Mouse (Mus musculus) heart, embryonic 15.5 days (tissue): ENCODE results near the gene Col1a1. TPM values are rescaled to one million over a fixed set of nuclear protein-coding genes. Genes with fewer than 3 reads are reported as not detected.

Experiments
- ATAC-seq: fragments of 200-750 bp; cut with Nextera tagmentation; replicated peaks from 2 replicates; pipeline ENCODE4 v1.8.0; 2017; ENCODE audit warnings: low read depth, moderate TSS enrichment; ENCODE audit not compliant: insufficient number of reproducible peaks, insufficient read depth, low FRiP score
- H3K27ac ChIP-seq: fragments of 300-500 bp; sonication (generic); 2 replicates; pipeline ENCODE4 v1.5.1; 2015; ENCODE audit warnings: mild to moderate bottlenecking, inconsistent platforms
- H3K27me3 ChIP-seq: fragments of 300-500 bp; sonication (generic); 2 replicates; pipeline ENCODE4 v1.6.1; 2015; ENCODE audit warnings: inconsistent platforms
- H3K36me3 ChIP-seq: fragments of 300-500 bp; sonication (generic); 2 replicates; pipeline ENCODE4 v1.6.1; 2015; ENCODE audit warnings: mild to moderate bottlenecking, inconsistent platforms
- H3K4me1 ChIP-seq: fragments of 300-500 bp; sonication (generic); replicated peaks from 2 replicates; pipeline ENCODE4 v1.6.1; 2015; ENCODE audit warnings: inconsistent platforms
- H3K4me2 ChIP-seq: fragments of 300-500 bp; sonication (generic); 2 replicates; pipeline ENCODE4 v1.6.1; 2015; ENCODE audit warnings: inconsistent platforms, mild to moderate bottlenecking, moderate library complexity
- H3K4me3 ChIP-seq: fragments of 300-500 bp; sonication (generic); 2 replicates; pipeline ENCODE4 v1.5.1; 2015; ENCODE audit warnings: mild to moderate bottlenecking, inconsistent platforms
- H3K9ac ChIP-seq: fragments of 300-500 bp; sonication (generic); 2 replicates; pipeline ENCODE4 v1.6.1; 2015; ENCODE audit warnings: mild to moderate bottlenecking, inconsistent platforms
- H3K9me3 ChIP-seq: fragments of 300-500 bp; sonication (generic); replicated peaks from 2 replicates; pipeline ENCODE4 v1.6.1; 2016; ENCODE audit warnings: inconsistent platforms
- WGBS: fragments of 180-500 bp; shearing (Covaris S2); methylation state at CpG from one replicate; pipeline ENCODE4 v1.1.7; 2015; ENCODE audit warnings: mixed read lengths; 5-methylcytosine and 5-hydroxymethylcytosine counted together
- polyA plus RNA-seq: library from polyadenylated mRNA; unstranded; fragments of >200 nt; fragmentation: Nextera tagmentation; extraction: Ambion mirVana; gene quantifications from 2 replicates; pipeline ENCODE4 v1.2.1, GENCODE M21; 2015

Col1a1 gene
- polyA plus RNA-seq, 1 experiment from 2014 or later: 825 TPM

GRCm38 (mm10) chr11:94920996-94921401 lies 15.0 kb upstream of the Col1a1 start:
- H3K4me2 ChIP-seq: no peak overlapping the region
- peak overlapping the region; percentile 36; the same call in 1 of the 2 replicates for H3K27ac ChIP-seq
- H3K4me3 ChIP-seq: no peak overlapping the region
- no peaks in the 10 kb centered on the region for H3K9me3 ChIP-seq
- 34% methylated on average over 6 of the region's 6 CpGs for WGBS
- no peaks in the 10 kb centered on the region for H3K36me3 ChIP-seq
- peaks cover 11% of the 10 kb centered on the region for H3K4me1 ChIP-seq
- no peak for ATAC-seq
- H3K9ac ChIP-seq: no peak overlapping the region
- H3K27me3 ChIP-seq: no peaks in the 10 kb centered on the region

- Histone ChIP-seq H3K36me3 (no peaks in the 10 kb centered on the region), H3K9me3 (no peaks in the 10 kb centered on the region), H3K4me3 (no peak overlapping the region), H3K9ac (no peak overlapping the region), H3K4me2 (no peak overlapping the region), H3K27me3 (no peaks in the 10 kb centered on the region), H3K27ac (no peak overlapping the region), H3K4me1 (peaks cover 34% of the 10 kb centered on the region)
- WGBS: 93% methylated on average over 4 of the region's 4 CpGs
- ATAC-seq: no peak
These were observed 11.0 kb upstream of the Col1a1 start for GRCm38 (mm10) chr11:94924977-94925376.

- Histone ChIP-seq H3K4me2 (no peak overlapping the region), H3K4me3 (no peak overlapping the region), H3K27ac (peak overlapping the region; percentile 33; the same call in 1 of the 2 replicates), H3K27me3 (no peaks in the 10 kb centered on the region), H3K9me3 (no peaks in the 10 kb centered on the region), H3K4me1 (peaks cover 40% of the 10 kb centered on the region), H3K9ac (no peak overlapping the region), H3K36me3 (no peaks in the 10 kb centered on the region)
- ATAC-seq: no peak
- 51% methylated on average over 11 of the region's 11 CpGs for WGBS
These were observed 9.6 kb upstream of the Col1a1 start for GRCm38 (mm10) chr11:94926431-94926830.

- Histone ChIP-seq H3K9me3 (no peaks in the 10 kb centered on the region), H3K27ac (peak overlapping the region; percentile 75), H3K27me3 (peaks cover under 1% of the 10 kb centered on the region), H3K4me1 (peaks cover 40% of the 10 kb centered on the region), H3K4me2 (no peak overlapping the region), H3K4me3 (no peak overlapping the region), H3K9ac (0 out of 2 replicates have a peak overlapping the region, but pooled peaks have one; percentile 14), H3K36me3 (no peaks in the 10 kb centered on the region)
- no peak for ATAC-seq
- 5% methylated on average over 5 of the region's 5 CpGs for WGBS
These were observed 8.2 kb upstream of the Col1a1 start for GRCm38 (mm10) chr11:94927771-94928291.

GRCm38 (mm10) chr11:94928820-94929219 lies 7.2 kb upstream of the Col1a1 start:
- WGBS: 5% methylated on average over 13 of the region's 13 CpGs
- Histone ChIP-seq H3K27ac (peak overlapping the region; percentile 80), H3K9me3 (no peaks in the 10 kb centered on the region), H3K27me3 (peaks cover 5% of the 10 kb centered on the region), H3K9ac (0 out of 2 replicates have a peak overlapping the region, but pooled peaks have one; percentile 7), H3K4me1 (peaks cover 44% of the 10 kb centered on the region), H3K4me3 (peak overlapping the region; percentile 5; the same call in 1 of the 2 replicates), H3K36me3 (no peaks in the 10 kb centered on the region), H3K4me2 (peak overlapping the region; percentile 47)
- peak; percentile 96 for ATAC-seq

- Histone ChIP-seq H3K4me1 (peaks cover 50% of the 10 kb centered on the region), H3K27me3 (peaks cover 12% of the 10 kb centered on the region), H3K9me3 (no peaks in the 10 kb centered on the region), H3K27ac (peak overlapping the region; percentile 80), H3K4me2 (peak overlapping the region; percentile 47), H3K36me3 (no peaks in the 10 kb centered on the region), H3K4me3 (no peak overlapping the region), H3K9ac (no peak overlapping the region)
- ATAC-seq: no peak
- WGBS: 41% methylated on average over 9 of the region's 9 CpGs
These were observed 6.4 kb upstream of the Col1a1 start for GRCm38 (mm10) chr11:94929599-94929998.

GRCm38 (mm10) chr11:94930151-94930550 lies 5.9 kb upstream of the Col1a1 start:
- Histone ChIP-seq H3K4me3 (no peak overlapping the region), H3K36me3 (no peaks in the 10 kb centered on the region), H3K27me3 (peaks cover 18% of the 10 kb centered on the region), H3K9me3 (no peaks in the 10 kb centered on the region), H3K4me2 (no peak overlapping the region), H3K4me1 (peaks cover 54% of the 10 kb centered on the region), H3K9ac (no peak overlapping the region), H3K27ac (peak overlapping the region; percentile 80)
- WGBS: 54% methylated on average over 4 of the region's 4 CpGs
- no peak for ATAC-seq

GRCm38 (mm10) chr11:94933584-94933983 lies 2.4 kb upstream of the Col1a1 start:
- H3K36me3 ChIP-seq: no peaks in the 10 kb centered on the region
- H3K9me3 ChIP-seq: no peaks in the 10 kb centered on the region
- peak overlapping the region; percentile 23; the same call in 1 of the 2 replicates for H3K4me2 ChIP-seq
- no peak overlapping the region for H3K4me3 ChIP-seq
- WGBS: 29% methylated on average over 8 of the region's 8 CpGs
- no peak for ATAC-seq
- no peak overlapping the region for H3K9ac ChIP-seq
- peaks cover 41% of the 10 kb centered on the region for H3K27me3 ChIP-seq
- peaks cover 56% of the 10 kb centered on the region for H3K4me1 ChIP-seq
- H3K27ac ChIP-seq: peak overlapping the region; percentile 66

- Histone ChIP-seq H3K9me3 (no peaks in the 10 kb centered on the region), H3K27ac (peak overlapping the region; percentile 66), H3K4me2 (peak overlapping the region; percentile 23; the same call in 1 of the 2 replicates), H3K36me3 (no peaks in the 10 kb centered on the region), H3K27me3 (peaks cover 48% of the 10 kb centered on the region), H3K4me1 (peaks cover 51% of the 10 kb centered on the region), H3K9ac (no peak overlapping the region), H3K4me3 (no peak overlapping the region; the same call in 1 of the 2 replicates)
- ATAC-seq: no peak
- 36% methylated on average over 11 of the region's 11 CpGs for WGBS
These were observed 1.5 kb upstream of the Col1a1 start for GRCm38 (mm10) chr11:94934526-94934925.

GRCm38 (mm10) chr11:94936851-94937295 lies 849 bp downstream of the Col1a1 start:
- WGBS: 0% methylated on average over 14 of the region's 17 CpGs
- Histone ChIP-seq H3K36me3 (no peaks in the 10 kb centered on the region), H3K27ac (peak overlapping the region; percentile 80), H3K4me3 (peak overlapping the region; percentile 57), H3K27me3 (peaks cover 65% of the 10 kb centered on the region), H3K4me2 (peak overlapping the region; percentile 81), H3K9me3 (no peaks in the 10 kb centered on the region), H3K9ac (peak overlapping the region; percentile 60), H3K4me1 (peaks cover 38% of the 10 kb centered on the region)
- ATAC-seq: peak; percentile 51

- no peaks in the 10 kb centered on the region for H3K9me3 ChIP-seq
- peak overlapping the region; percentile 80 for H3K27ac ChIP-seq
- H3K4me3 ChIP-seq: peak overlapping the region; percentile 57
- WGBS: 1% methylated on average over 18 of the region's 18 CpGs
- H3K27me3 ChIP-seq: peaks cover 68% of the 10 kb centered on the region
- peak overlapping the region; percentile 81 for H3K4me2 ChIP-seq
- ATAC-seq: peak; percentile 29; the same call in 1 of the 2 replicates
- no peaks in the 10 kb centered on the region for H3K36me3 ChIP-seq
- H3K4me1 ChIP-seq: peaks cover 38% of the 10 kb centered on the region
- peak overlapping the region; percentile 58 for H3K9ac ChIP-seq
These were observed 1.3 kb downstream of the Col1a1 start for GRCm38 (mm10) chr11:94937335-94937781.

GRCm38 (mm10) chr11:94937787-94938186 lies 1.8 kb downstream of the Col1a1 start:
- ATAC-seq: no peak
- H3K27me3 ChIP-seq: peaks cover 73% of the 10 kb centered on the region
- H3K27ac ChIP-seq: peak overlapping the region; percentile 80
- 4% methylated on average over 15 of the region's 15 CpGs for WGBS
- H3K4me3 ChIP-seq: peak overlapping the region; percentile 57
- H3K4me1 ChIP-seq: peaks cover 42% of the 10 kb centered on the region
- no peaks in the 10 kb centered on the region for H3K9me3 ChIP-seq
- H3K9ac ChIP-seq: peak overlapping the region; percentile 58
- no peaks in the 10 kb centered on the region for H3K36me3 ChIP-seq
- H3K4me2 ChIP-seq: peak overlapping the region; percentile 81
